Mouse (Mus musculus): Measurements from ENCODE around the gene Cd300lb.

DNA sequence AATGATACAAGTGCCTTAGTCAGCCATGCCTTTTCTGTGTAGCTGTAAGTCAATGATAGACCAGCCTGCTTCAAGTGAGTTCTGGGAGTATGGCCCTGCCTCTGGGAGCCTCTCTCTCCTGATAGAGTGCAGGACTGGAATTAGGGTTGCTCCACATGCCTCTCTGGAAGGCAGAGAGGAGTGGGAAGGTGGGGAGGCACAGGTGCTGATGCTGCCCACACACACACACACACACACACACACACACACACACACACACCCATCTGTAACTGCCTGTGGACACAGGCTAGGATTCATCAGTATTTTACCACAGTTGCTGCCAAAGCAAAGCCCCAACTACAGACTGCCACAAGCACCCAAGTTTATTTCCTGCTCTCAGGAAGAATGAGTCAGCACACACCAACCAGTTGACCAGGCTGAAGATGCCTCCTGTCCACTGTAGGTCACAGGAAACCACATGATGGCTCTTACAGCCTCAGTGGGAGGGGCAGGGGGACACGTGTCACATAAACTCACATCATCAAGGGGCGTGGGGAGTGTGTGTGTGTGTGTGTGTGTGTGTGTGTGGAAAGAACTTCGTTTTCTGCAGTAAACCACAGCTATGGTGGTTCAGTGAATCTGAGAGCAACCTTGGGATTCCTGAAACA lies 31.1 kb upstream of the Cd300lb start:
- TF ChIP-seq CTCF (IDR thresholded peaks at IDR 0.05; ENCODE audit: extremely low read depth, insufficient read depth, insufficient read length, insufficient replicate concordance), result no peak
- no peak for TF ChIP-seq POLR2A (IDR thresholded peaks at IDR 0.05; ENCODE audit: low read depth, low read length)
